Mouse (Mus musculus) spleen, postnatal 36 days (tissue): ENCODE measurements around the gene Tecpr2.

Experiments
- DNase-seq, 2 experiments: peaks; one replicate each; pipeline ENCODE4 v3.0.0; 2022; ENCODE audit warnings: low spot score in 2 of 2, mixed read lengths in 1 of 2

Tecpr2 gene

GRCm38 (mm10) chr12:110864008-110864407 lies 25.1 kb upstream of the Tecpr2 start:
- DNase-seq = no peak

GRCm38 (mm10) chr12:110865571-110865970 lies 23.5 kb upstream of the Tecpr2 start:
- DNase-seq = no peak

- DNase-seq = no peak
Measured at GRCm38 (mm10) chr12:110865989-110866388, 23.1 kb upstream of the Tecpr2 start.

- peak in 1 of 2 experiments; percentile 18 for DNase-seq
Measured at GRCm38 (mm10) chr12:110870107-110870506, 19.0 kb upstream of the Tecpr2 start.

GRCm38 (mm10) chr12:110871247-110871646 lies 17.8 kb upstream of the Tecpr2 start:
- DNase-seq = no peak

- no peak for DNase-seq
Measured at GRCm38 (mm10) chr12:110875351-110875750, 13.7 kb upstream of the Tecpr2 start.

GRCm38 (mm10) chr12:110882291-110882690 lies 6.8 kb upstream of the Tecpr2 start:
- no peak for DNase-seq

GRCm38 (mm10) chr12:110885251-110885650 lies 3.8 kb upstream of the Tecpr2 start:
- no peak for DNase-seq

GRCm38 (mm10) chr12:110888106-110888505 lies 958 bp upstream of the Tecpr2 start:
- DNase-seq = no peak

GRCm38 (mm10) chr12:110888606-110889005 lies 458 bp upstream of the Tecpr2 start:
- no peak for DNase-seq

GRCm38 (mm10) chr12:110891887-110892286 lies 2.8 kb downstream of the Tecpr2 start:
- no peak for DNase-seq

GRCm38 (mm10) chr12:110902106-110902505 lies 13.0 kb downstream of the Tecpr2 start:
- no peak for DNase-seq

- peak; percentile 10 to 31 for DNase-seq
Measured at GRCm38 (mm10) chr12:110903536-110903935, 14.5 kb downstream of the Tecpr2 start.

- no peak for DNase-seq
Measured at GRCm38 (mm10) chr12:110907845-110908244, 18.8 kb downstream of the Tecpr2 start.

GRCm38 (mm10) chr12:110909962-110910361 lies 20.9 kb downstream of the Tecpr2 start:
- DNase-seq = no peak

- no peak for DNase-seq
Measured at GRCm38 (mm10) chr12:110915761-110916160, 26.7 kb downstream of the Tecpr2 start.

- no peak for DNase-seq
Measured at GRCm38 (mm10) chr12:110920254-110920653, 31.2 kb downstream of the Tecpr2 start.

- DNase-seq = no peak
Measured at GRCm38 (mm10) chr12:110921572-110921971, 32.5 kb downstream of the Tecpr2 start.

GRCm38 (mm10) chr12:110932820-110933219 lies 43.8 kb downstream of the Tecpr2 start:
- DNase-seq = no peak

- DNase-seq = peak; percentile 63
Measured at GRCm38 (mm10) chr12:110935983-110936620, 47.0 kb downstream of the Tecpr2 start.

- no peak for DNase-seq
Measured at GRCm38 (mm10) chr12:110937496-110937895, 48.4 kb downstream of the Tecpr2 start.

GRCm38 (mm10) chr12:110939385-110939784 lies 50.3 kb downstream of the Tecpr2 start:
- DNase-seq = no peak

- DNase-seq = no peak
Measured at GRCm38 (mm10) chr12:110940869-110941268, 51.8 kb downstream of the Tecpr2 start.

- no peak for DNase-seq
Measured at GRCm38 (mm10) chr12:110946216-110946615, 57.2 kb downstream of the Tecpr2 start.
